Mouse (Mus musculus) monocyte, adult 5-6 weeks (primary cell): ENCODE results near the gene Arhgef9. TPM values are rescaled to one million over a fixed set of nuclear protein-coding genes. Genes with fewer than 3 reads are reported as not detected.

Experiments used
- ATAC-seq: fragments of 153-309, 156-312 bp; replicated peaks from 2 replicates; pipeline ENCODE4 v1.8.0; 2017; ENCODE audit warnings: mild to moderate bottlenecking; ENCODE audit not compliant: low TSS enrichment, insufficient number of reproducible peaks, severe bottlenecking, poor library complexity, low FRiP score
- total RNA-seq: library from RNA; stranded (forward); fragments of 200-1000, 200-491, 200-594 nt; gene quantifications from 3 replicates; pipeline ENCODE4 v1.2.3, GENCODE M21; 2017

Arhgef9 gene
- total RNA-seq, 1 experiment from 2014 or later, result 2.9 TPM

DNA sequence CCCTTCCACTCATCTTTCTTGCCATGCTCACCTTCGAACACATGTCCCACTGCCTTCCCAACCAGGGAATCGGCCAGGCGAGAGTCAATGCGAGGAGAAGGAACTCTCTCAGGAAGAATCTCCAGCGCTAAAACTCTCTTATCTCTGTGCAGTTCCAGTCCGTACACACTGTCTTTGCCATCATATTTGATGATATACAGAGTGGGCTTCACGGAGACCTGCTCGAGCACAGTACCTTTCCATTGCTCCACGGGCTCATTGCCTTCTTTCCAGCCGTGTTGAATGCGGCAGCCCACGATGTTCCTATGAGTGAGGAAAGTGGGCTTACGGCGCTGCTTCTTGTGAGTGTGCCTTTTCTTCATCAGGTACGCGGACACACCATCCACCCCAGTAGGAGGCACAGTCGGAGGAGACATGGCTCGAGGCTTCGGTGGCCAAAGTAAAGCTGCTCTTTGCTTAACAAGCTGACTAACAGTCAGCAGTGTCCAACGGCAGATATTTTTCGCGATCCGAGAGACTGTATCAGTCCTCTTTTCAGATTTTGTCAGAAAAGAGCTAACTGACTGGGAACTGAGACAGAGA is 170.8 kb downstream of the Arhgef9 start:
- ATAC-seq, result no peak

- no peak for ATAC-seq
Observed at GRCm38 (mm10) chrX:95012033-95012432, 184.6 kb downstream of the Arhgef9 start.

Other genes with a start within 250 kb of the Arhgef9 start
- gene Spin4, start 170.2 kb downstream of the Arhgef9 start, total RNA-seq, result 0.11 to 0.38 TPM in 2 of 3 replicates, not detected in the other
- 3.5 to 6.6 TPM (median 5.4 TPM) in 3 replicates for gene Amer1, start 248.0 kb upstream of the Arhgef9 start, total RNA-seq